Mouse (Mus musculus) heart, adult 8-10 months (tissue): ENCODE results near the gene Lzic. TPM values are rescaled to one million over a fixed set of nuclear protein-coding genes. Genes with fewer than 3 reads are reported as not detected.
A peak's percentile ranks its signal among the peaks of the same experiment; 100 is the strongest.
"Not testable (repeated sequence)": the region's sequence is repeated elsewhere in the genome, so short reads cannot be mapped to it uniquely, and the experiment has no call there.

Experiments used
- DNase-seq: peaks from one replicate; pipeline ENCODE4 v3.0.0; 2022; ENCODE audit warnings: low spot score
- total RNA-seq, 4 experiments: library from RNA; stranded (reverse); gene quantifications; 2 replicates each; pipeline ENCODE4 v1.2.4; 2022

Lzic gene
- total RNA-seq, result 10 to 100 TPM; 50.1 to 69.6 (median 57.6) TPM

DNA sequence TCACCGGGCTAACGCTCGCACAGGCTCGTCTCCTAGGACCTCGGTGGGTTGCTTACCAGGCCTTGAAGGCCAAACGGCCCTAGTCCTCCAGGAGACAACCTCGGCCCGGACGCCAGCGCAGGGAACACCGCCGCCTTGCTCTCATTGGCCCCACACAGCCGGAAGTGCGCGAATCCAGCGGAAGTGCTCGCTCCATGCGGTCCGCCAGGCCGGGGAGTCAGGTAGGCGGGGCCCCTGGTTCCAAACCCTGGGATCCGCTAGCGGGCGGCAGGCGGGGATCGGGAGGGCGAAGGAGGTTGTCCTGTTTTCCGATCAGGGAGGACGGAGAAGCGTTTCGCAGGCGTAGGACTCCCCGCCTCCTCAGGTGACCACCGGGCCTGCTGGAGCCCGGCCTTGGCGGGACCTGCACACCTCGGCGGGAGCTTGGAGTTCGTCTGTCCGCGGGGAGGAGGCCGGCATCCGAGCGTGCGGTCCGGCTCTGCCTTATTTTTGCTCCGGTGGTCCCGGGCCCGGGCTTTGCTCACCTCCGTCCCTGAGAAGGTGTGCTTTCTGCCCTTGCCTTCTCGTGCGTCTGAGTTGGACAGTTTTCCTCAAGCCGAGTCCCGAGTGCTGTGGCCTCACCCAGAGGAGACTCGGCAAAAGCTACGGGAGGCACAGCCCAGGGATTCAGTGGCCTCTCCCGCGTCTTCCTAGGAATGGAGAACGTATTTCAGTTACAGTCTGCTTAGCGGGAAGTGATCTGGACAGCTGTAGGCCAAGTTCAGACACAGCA, at the start of gene Lzic, which contains the start of gene Nmnat1:
Lzic (plus strand) TSS at position 177 of the 772 bp plus-strand sequence.
Nmnat1 (minus strand) TSS at position 150 of the 772 bp plus-strand sequence.
- DNase-seq, result peak; percentile 94

DNA sequence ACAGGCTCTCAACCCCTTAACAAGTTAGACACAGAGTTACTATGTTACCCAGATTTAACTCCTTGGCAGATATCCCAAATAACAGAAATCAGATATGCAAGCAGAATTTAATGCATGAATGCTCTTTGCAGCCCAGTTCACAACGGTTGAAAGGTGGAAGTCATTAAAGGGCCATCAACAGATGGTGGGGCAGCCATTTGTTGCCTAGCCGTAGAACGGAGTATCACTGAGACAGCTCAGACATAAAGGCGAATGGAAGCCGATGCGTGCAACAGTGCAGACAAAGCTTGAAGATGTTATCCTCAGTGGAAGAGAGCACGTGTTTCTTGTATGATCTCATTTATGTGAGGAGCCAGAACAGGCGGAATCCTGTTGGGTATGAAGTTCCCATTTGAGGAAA, 44.5 kb upstream of the Lzic start:
- no peak for DNase-seq

DNA sequence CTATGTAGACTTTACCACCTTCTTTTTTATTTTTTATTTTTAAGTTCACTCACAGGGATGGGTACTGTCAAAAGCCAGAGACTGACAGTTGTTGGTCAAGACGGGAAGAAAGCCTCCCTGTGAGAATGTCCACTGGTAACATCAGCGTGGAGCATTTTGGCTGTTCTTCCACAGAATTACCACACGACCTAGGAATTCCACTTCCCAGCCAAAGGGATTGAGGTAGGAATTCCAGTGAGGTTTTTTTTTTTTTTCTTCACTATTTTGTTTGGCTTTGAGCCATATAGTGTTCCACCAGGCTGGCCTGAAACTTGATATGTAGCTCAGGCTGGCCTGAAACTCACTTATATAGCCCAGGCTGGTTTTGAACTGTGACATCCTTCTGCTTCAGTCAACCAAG, 42.6 kb upstream of the Lzic start:
- DNase-seq, result no peak

DNA sequence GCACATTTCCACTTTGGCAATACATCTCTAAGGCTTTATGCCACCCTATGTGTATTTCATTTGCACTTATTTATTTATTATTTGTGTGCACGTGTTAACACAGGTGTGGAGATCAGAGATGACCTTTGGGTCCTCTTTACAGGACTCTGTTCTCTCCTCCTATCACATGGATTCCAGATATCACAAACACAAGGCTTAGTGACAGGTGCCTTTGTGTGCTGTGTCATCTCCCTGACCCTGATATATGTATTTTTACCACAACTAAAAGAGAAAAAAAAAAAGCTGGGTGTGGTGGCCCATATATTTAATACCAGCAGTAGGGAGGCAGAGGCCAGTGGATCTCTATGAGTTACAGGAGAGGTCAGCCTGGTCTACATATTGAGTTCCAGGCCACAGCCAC, 40.6 kb upstream of the Lzic start:
- no peak for DNase-seq

GRCm38 (mm10) chr4:149444964-149445701, 39.9 kb upstream of the Lzic start:
- DNase-seq, result peak; percentile 90

GRCm38 (mm10) chr4:149445868-149446267, 39.2 kb upstream of the Lzic start:
- peak; percentile 37 for DNase-seq

DNA sequence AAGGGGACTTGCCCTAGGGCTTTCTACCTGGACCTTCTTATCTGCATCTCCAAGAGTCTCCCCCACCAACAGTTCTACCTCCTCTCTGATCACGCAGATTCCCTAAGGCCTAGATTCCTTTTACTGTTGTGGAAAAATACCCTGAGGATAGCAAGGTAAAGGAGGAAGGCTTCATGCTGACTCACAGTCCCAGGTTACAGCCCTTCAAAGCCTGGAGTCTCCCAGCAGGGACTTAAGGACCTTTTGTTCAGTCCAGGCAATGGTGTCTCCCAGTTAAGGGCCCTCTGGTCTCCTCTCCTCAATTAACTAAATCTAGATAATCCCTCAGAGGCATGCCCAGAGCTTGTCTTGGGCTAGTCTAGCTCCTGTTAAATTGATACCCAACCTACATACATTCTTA, 38.7 kb upstream of the Lzic start:
- no peak for DNase-seq

- DNase-seq, result no peak
These were observed 34.4 kb upstream of the Lzic start for GRCm38 (mm10) chr4:149450636-149451035.

DNA sequence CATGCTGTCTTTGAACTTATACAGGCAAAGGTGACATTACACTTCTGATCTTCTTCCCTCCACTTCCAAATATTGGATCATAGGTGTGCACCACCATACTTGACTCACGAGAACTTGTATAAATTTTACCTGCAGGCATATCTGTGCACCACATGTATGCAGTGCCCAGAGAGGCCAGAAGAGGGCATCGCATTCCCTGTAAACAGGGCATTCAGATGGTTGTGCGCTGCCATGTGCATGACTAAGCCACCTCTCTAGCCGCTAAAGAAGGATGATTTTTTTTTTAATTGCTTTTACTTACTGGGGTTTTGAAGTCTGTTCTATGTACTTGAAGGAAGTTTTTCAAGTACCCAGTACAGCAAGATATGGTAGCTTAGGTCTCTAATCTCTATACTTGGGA, 31.4 kb upstream of the Lzic start:
- peak; percentile 37 for DNase-seq

DNA sequence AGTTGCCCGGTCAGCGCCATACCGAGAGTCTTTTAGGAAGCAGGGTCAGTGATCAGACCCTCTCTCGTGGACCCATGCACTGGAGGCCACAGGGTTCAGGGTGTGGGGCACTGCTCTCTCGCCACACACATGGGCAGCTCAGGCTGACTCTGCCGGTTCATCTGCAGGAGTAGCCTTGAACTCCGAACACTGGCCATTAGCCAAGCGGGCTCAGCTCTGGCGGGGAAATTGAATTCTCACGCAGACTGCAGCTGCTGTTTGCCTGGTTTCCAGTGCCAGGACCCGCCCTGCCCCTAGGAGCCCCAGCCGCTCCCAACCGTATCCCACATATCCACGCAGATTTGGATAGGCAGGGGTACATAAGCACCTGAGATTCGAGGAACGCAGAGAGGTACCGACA, 30.8 kb upstream of the Lzic start:
- no peak for DNase-seq

DNA sequence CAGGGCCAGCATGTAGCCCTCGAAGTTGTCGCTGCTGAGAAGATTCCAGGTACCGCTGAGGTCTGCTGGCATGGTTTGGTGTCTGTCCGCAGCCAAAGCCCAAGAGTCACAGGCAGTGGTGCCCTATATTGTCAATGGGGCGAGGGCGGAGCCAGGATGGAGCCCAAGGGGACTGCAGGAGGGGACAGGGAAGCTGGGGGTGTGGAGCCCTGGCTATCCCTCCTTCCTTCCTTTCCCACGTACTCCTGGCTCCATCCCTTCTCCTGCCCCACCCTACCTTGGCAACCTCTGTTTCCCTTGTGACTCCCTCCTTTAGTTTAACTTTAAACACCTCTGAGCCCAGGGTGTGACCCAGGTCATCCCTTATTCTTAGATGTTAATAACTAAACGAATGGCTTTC, 30.1 kb upstream of the Lzic start, which contains the start of gene Rbp7:
Rbp7 (minus strand) TSS at position 100 of the 400 bp plus-strand sequence.
- DNase-seq, result peak; percentile 58

GRCm38 (mm10) chr4:149457163-149457562, 27.9 kb upstream of the Lzic start:
- DNase-seq, result not testable (repeated sequence)

- peak; percentile 78 for DNase-seq
These were observed 27.1 kb upstream of the Lzic start for GRCm38 (mm10) chr4:149457831-149458430.

GRCm38 (mm10) chr4:149458526-149458925, 26.5 kb upstream of the Lzic start:
- DNase-seq, result no peak

DNA sequence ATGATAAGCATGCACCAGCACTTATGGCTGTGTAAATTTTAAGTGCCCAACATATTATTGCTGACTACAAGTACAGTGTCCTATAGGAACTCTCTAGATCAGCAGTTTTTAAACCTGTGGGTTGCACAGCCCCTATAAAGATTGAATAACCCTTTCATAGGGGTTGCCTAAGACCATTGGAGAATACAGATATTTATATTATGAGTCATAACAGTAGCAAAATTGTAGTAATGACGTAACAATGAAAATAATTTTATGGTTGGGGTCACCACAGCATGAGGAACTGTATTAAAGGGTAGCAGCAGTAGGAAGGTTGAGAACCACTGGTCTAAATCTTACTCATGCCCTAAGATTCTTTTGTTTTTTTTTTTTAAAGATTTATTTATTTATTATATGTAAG, 25.6 kb upstream of the Lzic start:
- DNase-seq, result no peak

DNA sequence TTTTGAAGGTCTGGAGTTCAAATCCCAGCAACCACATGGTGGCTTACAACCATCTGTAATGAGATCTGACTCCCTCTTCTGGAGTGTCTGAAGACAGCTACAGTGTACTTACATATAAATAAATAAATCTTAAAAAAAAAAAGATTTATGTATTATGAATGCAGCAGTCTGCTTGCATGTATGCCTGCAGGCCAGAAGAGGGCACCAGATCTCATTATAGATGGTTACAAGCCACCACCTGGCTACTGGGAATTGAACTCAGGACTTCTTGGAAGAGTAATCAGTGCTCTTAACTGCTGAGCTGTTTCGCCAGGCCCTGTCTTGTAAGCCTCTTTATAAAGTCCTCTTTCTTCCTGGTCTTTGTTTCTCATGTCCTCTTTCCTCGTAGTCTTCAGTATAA, 24.6 kb upstream of the Lzic start:
- DNase-seq, result not testable (repeated sequence)

- peak; percentile 33 for DNase-seq
These were observed 23.3 kb upstream of the Lzic start for GRCm38 (mm10) chr4:149461579-149462304.

DNA sequence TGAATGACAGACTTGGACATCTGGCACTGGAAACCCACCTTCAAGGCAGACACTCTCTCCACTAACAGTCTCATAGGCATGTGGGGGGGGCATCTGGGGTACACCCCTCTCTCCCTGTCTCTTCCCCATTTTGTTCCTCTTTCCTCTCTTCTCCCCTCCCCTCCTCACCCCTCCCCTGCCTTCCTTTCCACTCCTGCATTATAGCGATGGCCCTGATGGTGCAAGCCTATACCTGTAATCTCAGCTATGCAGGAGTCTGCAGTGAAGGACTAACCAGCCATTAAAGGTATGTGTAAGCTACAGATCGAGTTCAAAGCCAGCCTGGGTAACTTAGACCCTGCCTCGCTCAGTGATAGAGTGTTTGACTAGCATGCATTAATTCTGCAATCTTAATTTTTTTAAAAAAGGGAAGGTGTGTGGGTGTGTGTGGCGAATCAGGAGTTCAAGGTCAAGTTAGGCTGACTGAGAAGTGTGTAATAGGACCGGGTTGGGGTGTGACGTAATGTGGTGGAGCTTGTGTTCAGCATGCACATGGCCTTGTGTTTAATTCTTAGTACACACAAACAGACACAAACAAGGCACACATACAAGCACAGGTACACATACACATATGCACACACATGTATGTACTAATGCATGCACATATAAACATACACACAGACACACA, 22.6 kb upstream of the Lzic start:
- DNase-seq, result no peak

- DNase-seq, result no peak
These were observed 21.5 kb upstream of the Lzic start for GRCm38 (mm10) chr4:149463435-149463950.

GRCm38 (mm10) chr4:149469557-149469956, 15.5 kb upstream of the Lzic start:
- no peak for DNase-seq

GRCm38 (mm10) chr4:149475096-149475495, 9.9 kb upstream of the Lzic start:
- no peak for DNase-seq
